Mouse (Mus musculus) myocyte (in vitro differentiated cells): Measurements from ENCODE around the gene Pnpla6.

ENCODE experiments used
- MAX ChIP-seq: IDR thresholded peaks from one replicate; pipeline ENCODE4 v1.6.1; 2011; ENCODE audit warnings: low read depth, mild to moderate bottlenecking, control low read depth
- POLR2A ChIP-seq: IDR thresholded peaks from one replicate; pipeline ENCODE4 v1.6.1; 2011; ENCODE audit warnings: low read depth, mild to moderate bottlenecking, control low read depth, moderate library complexity; ENCODE audit not compliant: insufficient read length
- USF1 ChIP-seq: IDR thresholded peaks from one replicate; pipeline ENCODE4 v1.6.1; 2011; ENCODE audit warnings: low read depth, mild to moderate bottlenecking, control low read depth, moderate library complexity

- TF ChIP-seq POLR2A (no peak), USF1 (no peak), MAX (no peak)
Measured at GRCm38 (mm10) chr8:3475715-3476429, 39.3 kb upstream of the Pnpla6 start.
